Mouse (Mus musculus): Measurements from ENCODE around the gene Chrm3. TPM values are rescaled to one million over a fixed set of nuclear protein-coding genes. Genes with fewer than 3 reads are reported as not detected.

Gene Chrm3
- polyA plus RNA-seq, 1 experiment: not detected

DNA sequence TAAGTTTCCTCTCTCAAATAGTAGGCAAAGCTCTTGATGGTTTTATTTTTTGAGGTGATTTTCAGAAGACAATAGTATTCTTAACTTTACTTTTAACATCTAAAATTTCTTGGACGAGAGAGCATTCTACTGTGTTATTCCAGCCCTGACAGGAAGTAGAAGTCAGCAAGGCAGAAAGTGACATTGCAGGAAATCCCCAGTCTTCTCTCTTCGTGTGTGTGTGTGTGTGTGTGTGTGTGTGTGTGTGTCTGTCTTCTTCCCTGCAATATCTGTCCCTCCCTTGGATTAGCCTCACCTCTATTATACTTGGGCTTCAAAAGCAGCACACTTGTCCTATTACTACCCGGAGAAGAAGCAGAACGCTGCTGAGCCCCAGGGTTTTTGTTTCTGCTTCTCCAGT is 316.6 kb downstream of the Chrm3 start:
- Histone ChIP-seq H3K36me3 (ENCODE audit: control insufficient read depth, insufficient read depth) (no peaks in the 10 kb centered on the region), H3K79me2 (ENCODE audit: control insufficient read depth, insufficient read depth) (no peaks in the 10 kb centered on the region), H3K79me3 (ENCODE audit: low read depth) (no peaks in the 10 kb centered on the region), H3K27me3 (ENCODE audit: control insufficient read depth, insufficient read depth, insufficient read length) (no peaks in the 10 kb centered on the region), H3K4me3 (ENCODE audit: insufficient read depth, poor library complexity, severe bottlenecking) (no peak overlapping the region), H3ac (ENCODE audit: control insufficient read depth, insufficient read length, low read depth) (no peak overlapping the region)
- no peak for TF ChIP-seq MYOD1 (IDR thresholded peaks at IDR 0.05; ENCODE audit: control insufficient read depth, insufficient read length, low read depth)
- TF ChIP-seq CEBPB (IDR thresholded peaks at IDR 0.05; ENCODE audit: low read depth): no peak
- TF ChIP-seq CTCF (IDR thresholded peaks at IDR 0.05; ENCODE audit: control insufficient read depth, insufficient read depth, insufficient read length): no peak
- TF ChIP-seq USF1 (IDR thresholded peaks at IDR 0.05; ENCODE audit: low read depth): no peak
- no peak for TF ChIP-seq MAX (IDR thresholded peaks at IDR 0.05)
- no peak for TF ChIP-seq MYOG (IDR thresholded peaks at IDR 0.05; ENCODE audit: control insufficient read depth, extremely low read depth, insufficient read length)
- no peak for TF ChIP-seq FOSL1 (IDR thresholded peaks at IDR 0.05; ENCODE audit: insufficient read depth, low read length, poor library complexity, severe bottlenecking)

DNA sequence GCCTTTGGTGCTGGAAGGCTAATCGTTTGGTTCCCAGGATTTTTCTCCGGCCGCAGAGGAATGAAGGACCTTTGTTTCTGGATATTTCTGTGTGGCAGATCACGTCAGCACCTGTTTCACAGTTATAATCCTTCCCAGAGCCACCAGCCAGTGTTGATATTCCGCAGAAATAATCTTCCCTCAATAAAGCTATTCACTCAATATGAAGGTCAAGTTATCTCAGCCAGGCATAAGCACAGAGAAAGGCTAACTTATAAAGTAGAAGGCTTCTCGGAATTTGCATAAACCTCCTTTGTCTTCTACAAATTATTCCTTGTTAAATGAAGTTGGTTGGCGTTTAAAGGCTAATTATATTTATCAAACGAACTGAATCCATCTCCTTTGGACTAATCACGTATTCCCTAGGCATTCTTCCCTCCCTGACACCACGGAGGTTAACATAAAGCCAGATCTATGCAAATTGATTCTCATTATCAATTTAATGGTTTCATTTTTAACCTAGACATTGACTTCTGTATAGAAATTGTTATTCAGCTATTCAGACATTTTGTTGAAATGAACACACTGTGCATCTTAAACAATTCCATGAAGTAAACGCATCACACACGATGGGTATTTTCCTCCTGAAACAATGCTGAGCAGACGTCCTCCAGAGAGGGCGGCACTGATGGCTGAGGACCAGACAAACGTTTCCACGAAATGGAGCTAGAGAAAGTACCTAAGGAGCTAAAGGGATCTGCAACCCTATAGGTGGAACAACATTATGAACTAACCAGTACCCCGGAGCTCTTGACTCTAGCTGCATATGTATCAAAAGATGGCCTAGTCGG is 326.9 kb downstream of the Chrm3 start:
- no peaks in the 10 kb centered on the region for H3K27me3 ChIP-seq (ENCODE audit: control insufficient read depth, insufficient read depth, insufficient read length)
- H3ac ChIP-seq (ENCODE audit: control insufficient read depth, insufficient read length, low read depth): no peak overlapping the region
- no peaks in the 10 kb centered on the region for H3K79me3 ChIP-seq (ENCODE audit: low read depth)
- H3K36me3 ChIP-seq (ENCODE audit: control insufficient read depth, insufficient read depth): no peaks in the 10 kb centered on the region
- H3K4me3 ChIP-seq (ENCODE audit: insufficient read depth, poor library complexity, severe bottlenecking): no peak overlapping the region
- H3K79me2 ChIP-seq (ENCODE audit: control insufficient read depth, insufficient read depth): no peaks in the 10 kb centered on the region
- TF ChIP-seq USF1 (IDR thresholded peaks at IDR 0.05; ENCODE audit: low read depth) (no peak), CEBPB (IDR thresholded peaks at IDR 0.05; ENCODE audit: low read depth) (no peak), MAX (IDR thresholded peaks at IDR 0.05) (no peak), FOSL1 (IDR thresholded peaks at IDR 0.05; ENCODE audit: insufficient read depth, low read length, poor library complexity, severe bottlenecking) (no peak), CTCF (IDR thresholded peaks at IDR 0.05; ENCODE audit: control insufficient read depth, insufficient read depth, insufficient read length) (no peak), MYOD1 (IDR thresholded peaks at IDR 0.05; ENCODE audit: control insufficient read depth, insufficient read length, low read depth) (no peak), MYOG (IDR thresholded peaks at IDR 0.05; ENCODE audit: control insufficient read depth, extremely low read depth, insufficient read length) (no peak)

DNA sequence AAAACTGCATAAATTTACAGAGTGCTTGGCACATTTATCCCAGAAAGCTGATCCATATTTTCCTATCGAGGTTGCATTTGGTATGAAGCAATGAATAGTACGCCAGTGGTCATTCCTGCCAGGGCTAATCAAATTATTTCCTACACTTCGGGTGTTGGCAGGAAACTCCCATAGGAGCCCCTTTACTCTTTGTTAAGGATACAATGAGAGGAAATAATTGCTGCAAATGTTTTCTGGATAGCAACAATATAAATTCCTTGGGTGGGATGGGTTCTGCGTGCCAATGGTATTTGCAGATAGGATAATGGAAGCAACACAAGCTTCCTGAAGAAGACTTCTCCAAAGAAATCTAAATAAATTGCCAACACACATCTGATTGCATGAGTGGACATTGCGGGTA is 329.1 kb downstream of the Chrm3 start:
- Histone ChIP-seq H3K27me3 (ENCODE audit: control insufficient read depth, insufficient read depth, insufficient read length) (no peaks in the 10 kb centered on the region), H3K79me2 (ENCODE audit: control insufficient read depth, insufficient read depth) (no peaks in the 10 kb centered on the region), H3K36me3 (ENCODE audit: control insufficient read depth, insufficient read depth) (no peaks in the 10 kb centered on the region), H3K79me3 (ENCODE audit: low read depth) (no peaks in the 10 kb centered on the region), H3K4me3 (ENCODE audit: insufficient read depth, poor library complexity, severe bottlenecking) (no peak overlapping the region), H3ac (ENCODE audit: control insufficient read depth, insufficient read length, low read depth) (no peak overlapping the region)
- TF ChIP-seq CTCF (IDR thresholded peaks at IDR 0.05; ENCODE audit: control insufficient read depth, insufficient read depth, insufficient read length) (no peak), MYOD1 (IDR thresholded peaks at IDR 0.05; ENCODE audit: control insufficient read depth, insufficient read length, low read depth) (no peak), CEBPB (IDR thresholded peaks at IDR 0.05; ENCODE audit: low read depth) (no peak), FOSL1 (IDR thresholded peaks at IDR 0.05; ENCODE audit: insufficient read depth, low read length, poor library complexity, severe bottlenecking) (no peak), MAX (IDR thresholded peaks at IDR 0.05) (no peak), MYOG (IDR thresholded peaks at IDR 0.05; ENCODE audit: control insufficient read depth, extremely low read depth, insufficient read length) (no peak), USF1 (IDR thresholded peaks at IDR 0.05; ENCODE audit: low read depth) (no peak)

DNA sequence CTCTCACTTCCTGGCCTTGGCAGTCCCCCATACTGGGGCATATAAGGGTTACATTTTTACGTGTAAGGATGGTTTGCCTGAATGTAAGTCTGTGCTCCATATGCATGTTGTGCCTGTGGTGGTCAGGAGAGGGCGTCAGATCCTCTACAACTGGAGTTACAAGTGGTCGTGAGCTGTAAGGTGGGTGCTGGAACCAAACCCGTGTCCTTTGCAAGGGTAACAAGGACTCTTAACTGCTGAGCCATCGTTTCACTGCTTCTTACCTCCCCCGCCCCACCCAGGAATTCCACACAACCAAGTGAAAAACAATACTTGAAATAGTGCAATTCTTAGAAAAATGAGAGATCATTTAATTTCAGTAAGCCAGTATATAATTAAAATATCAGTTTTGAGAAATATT is 330.7 kb downstream of the Chrm3 start:
- TF ChIP-seq CEBPB (IDR thresholded peaks at IDR 0.05; ENCODE audit: low read depth): no peak
- no peak for TF ChIP-seq MAX (IDR thresholded peaks at IDR 0.05)
- TF ChIP-seq MYOD1 (IDR thresholded peaks at IDR 0.05; ENCODE audit: control insufficient read depth, insufficient read length, low read depth): no peak
- TF ChIP-seq MYOG (IDR thresholded peaks at IDR 0.05; ENCODE audit: control insufficient read depth, extremely low read depth, insufficient read length): no peak
- no peak for TF ChIP-seq FOSL1 (IDR thresholded peaks at IDR 0.05; ENCODE audit: insufficient read depth, low read length, poor library complexity, severe bottlenecking)
- TF ChIP-seq USF1 (IDR thresholded peaks at IDR 0.05; ENCODE audit: low read depth): no peak
- no peak for TF ChIP-seq CTCF (IDR thresholded peaks at IDR 0.05; ENCODE audit: control insufficient read depth, insufficient read depth, insufficient read length)
- H3K36me3 ChIP-seq (ENCODE audit: control insufficient read depth, insufficient read depth): no peaks in the 10 kb centered on the region
- H3K79me2 ChIP-seq (ENCODE audit: control insufficient read depth, insufficient read depth): no peaks in the 10 kb centered on the region
- H3K4me3 ChIP-seq (ENCODE audit: insufficient read depth, poor library complexity, severe bottlenecking): no peak overlapping the region
- H3K79me3 ChIP-seq (ENCODE audit: low read depth): no peaks in the 10 kb centered on the region
- no peaks in the 10 kb centered on the region for H3K27me3 ChIP-seq (ENCODE audit: control insufficient read depth, insufficient read depth, insufficient read length)
- no peak overlapping the region for H3ac ChIP-seq (ENCODE audit: control insufficient read depth, insufficient read length, low read depth)

DNA sequence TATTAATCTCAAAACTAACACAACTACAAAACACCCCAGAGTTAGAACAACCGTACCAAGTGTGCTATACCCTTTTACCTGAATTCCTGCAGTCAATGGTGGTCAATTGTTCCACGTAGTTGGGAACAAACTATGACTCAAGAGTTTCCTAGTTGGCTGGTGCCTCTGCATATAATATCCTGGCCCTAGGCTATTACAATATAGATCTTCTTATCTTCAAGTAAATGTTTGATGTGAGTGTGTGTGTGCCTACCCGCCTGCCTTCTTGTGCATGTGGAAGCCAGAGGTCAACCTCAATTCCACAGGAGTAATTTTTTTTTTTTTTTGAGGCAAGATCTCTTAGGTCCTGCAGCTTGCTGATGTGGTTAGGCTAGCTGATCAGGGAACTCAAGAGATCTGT is 335.5 kb downstream of the Chrm3 start:
- Histone ChIP-seq H3K27me3 (ENCODE audit: control insufficient read depth, insufficient read depth, insufficient read length) (no peaks in the 10 kb centered on the region), H3K36me3 (ENCODE audit: control insufficient read depth, insufficient read depth) (no peaks in the 10 kb centered on the region), H3K4me3 (ENCODE audit: insufficient read depth, poor library complexity, severe bottlenecking) (no peak overlapping the region), H3K79me3 (ENCODE audit: low read depth) (no peaks in the 10 kb centered on the region), H3K79me2 (ENCODE audit: control insufficient read depth, insufficient read depth) (no peaks in the 10 kb centered on the region), H3ac (ENCODE audit: control insufficient read depth, insufficient read length, low read depth) (no peak overlapping the region)
- TF ChIP-seq MYOD1 (IDR thresholded peaks at IDR 0.05; ENCODE audit: control insufficient read depth, insufficient read length, low read depth) (no peak), CTCF (IDR thresholded peaks at IDR 0.05; ENCODE audit: control insufficient read depth, insufficient read depth, insufficient read length) (no peak), FOSL1 (IDR thresholded peaks at IDR 0.05; ENCODE audit: insufficient read depth, low read length, poor library complexity, severe bottlenecking) (no peak), MYOG (IDR thresholded peaks at IDR 0.05; ENCODE audit: control insufficient read depth, extremely low read depth, insufficient read length) (no peak), USF1 (IDR thresholded peaks at IDR 0.05; ENCODE audit: low read depth) (no peak), MAX (IDR thresholded peaks at IDR 0.05) (no peak), CEBPB (IDR thresholded peaks at IDR 0.05; ENCODE audit: low read depth) (no peak)
